Mouse (Mus musculus) heart, adult 2 months (tissue): ENCODE data around the gene Nlk.

Experiments
- CTCF ChIP-seq: fragments of 200-600 bp; IDR thresholded peaks from 2 replicates; pipeline ENCODE4 v1.8.1; 2022; ENCODE audit warnings: antibody characterized with exemption, mild to moderate bottlenecking, moderate library complexity
- POLR2A ChIP-seq: fragments of 200-500 bp; IDR thresholded peaks from 2 replicates; pipeline ENCODE4 v1.6.1; 2011; ENCODE audit warnings: mild to moderate bottlenecking, low read depth, low read length, control low read depth; ENCODE audit not compliant: insufficient read depth

DNA sequence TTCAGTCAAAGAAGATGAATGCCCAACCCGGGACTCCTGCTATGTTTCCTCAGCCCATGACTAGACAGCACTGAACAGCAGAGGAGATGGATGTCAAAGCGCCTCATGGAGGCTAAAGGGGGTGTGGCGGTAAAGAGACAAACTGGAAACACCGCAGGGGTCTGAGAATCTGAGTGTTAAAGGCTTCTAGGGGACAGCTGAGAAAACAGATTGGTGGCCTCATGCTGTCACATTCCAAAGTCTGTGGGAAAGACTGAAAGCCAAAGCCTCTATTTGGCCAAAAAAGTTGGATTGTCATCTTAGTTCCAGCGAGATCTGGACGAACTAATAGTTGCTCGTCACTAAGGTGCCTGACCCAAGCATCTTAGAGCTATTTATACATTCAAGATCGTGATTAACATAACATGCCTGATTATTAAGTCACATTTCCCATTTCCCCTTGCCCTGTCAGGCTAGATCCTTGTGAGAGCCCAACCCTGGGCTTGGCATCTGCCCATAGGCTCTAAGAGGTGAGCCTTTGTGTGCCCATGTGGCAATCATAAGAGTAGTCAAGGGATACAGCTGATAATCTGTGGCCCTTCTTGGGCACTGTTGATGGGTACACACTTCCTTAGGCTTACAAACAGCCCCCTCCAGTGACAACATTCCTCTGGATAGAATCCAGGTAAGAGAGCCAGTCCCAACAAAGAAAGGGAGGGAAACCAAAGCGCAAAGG lies 173.8 kb downstream of the Nlk start:
- no peak for TF ChIP-seq CTCF
- TF ChIP-seq POLR2A: no peak
